Mouse (Mus musculus): ENCODE measurements around the gene Armt1.
A peak's percentile ranks its signal among the peaks of the same experiment; 100 is the strongest.

Gene Armt1

GRCm38 (mm10) chr10:4435416-4435815, 3.1 kb downstream of the Armt1 start:
- DNase-seq (ENCODE audit: low spot score), result no peak

GRCm38 (mm10) chr10:4456409-4456808, 24.1 kb downstream of the Armt1 start:
- DNase-seq (ENCODE audit: low spot score), result no peak

- no peak for DNase-seq (ENCODE audit: low spot score)
Measured at GRCm38 (mm10) chr10:4460201-4460600, 27.9 kb downstream of the Armt1 start.

DNA sequence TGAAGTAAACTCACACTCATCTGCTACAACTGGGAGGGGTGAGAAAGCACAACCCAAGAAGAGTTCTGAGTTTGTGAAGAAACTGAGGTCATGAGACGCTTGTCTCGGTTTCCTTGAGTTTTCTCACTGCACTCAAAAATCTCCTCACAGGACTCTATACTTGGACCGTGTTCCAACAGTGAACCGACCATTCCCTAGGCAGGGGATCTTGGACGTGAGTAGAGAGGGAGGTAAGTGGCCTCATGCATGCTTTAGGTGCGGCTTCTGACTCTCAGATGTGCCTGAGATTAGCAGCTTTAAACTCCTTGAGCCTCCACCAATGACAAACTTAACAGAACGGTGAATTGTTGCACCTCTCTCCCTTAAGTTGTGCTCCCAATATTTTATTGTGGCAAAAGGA, 33.5 kb downstream of the Armt1 start:
- DNase-seq (ENCODE audit: low spot score), result no peak

GRCm38 (mm10) chr10:4469406-4469805, 37.1 kb downstream of the Armt1 start:
- DNase-seq (ENCODE audit: low spot score), result no peak

GRCm38 (mm10) chr10:4473591-4473993, 41.3 kb downstream of the Armt1 start:
- DNase-seq (ENCODE audit: low spot score), result no peak

DNA sequence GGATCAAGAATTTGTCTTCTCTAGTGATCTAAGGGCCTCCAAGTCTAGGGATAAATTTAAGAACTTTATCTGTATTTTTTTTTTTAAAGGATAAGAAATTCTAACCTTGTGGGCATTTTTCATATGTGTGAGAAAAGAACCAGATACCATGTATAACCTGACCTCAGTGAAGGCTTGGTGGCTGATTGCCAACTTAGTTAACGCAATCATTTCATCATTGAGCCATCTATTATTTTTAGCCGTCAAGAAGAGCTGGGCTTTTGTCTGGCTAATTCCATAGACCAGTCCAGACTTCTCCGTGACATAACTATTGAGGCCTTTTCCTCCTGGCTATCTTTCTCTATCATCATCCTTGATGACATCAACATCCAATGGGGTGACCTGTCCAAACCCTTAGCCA, 43.2 kb downstream of the Armt1 start:
- DNase-seq (ENCODE audit: low spot score), result no peak

- no peak for DNase-seq (ENCODE audit: low spot score)
Measured at GRCm38 (mm10) chr10:4476604-4477003, 44.3 kb downstream of the Armt1 start.

- no peak for DNase-seq (ENCODE audit: low spot score)
Measured at GRCm38 (mm10) chr10:4480929-4481328, 48.7 kb downstream of the Armt1 start.

GRCm38 (mm10) chr10:4481695-4482094, 49.4 kb downstream of the Armt1 start:
- DNase-seq (ENCODE audit: low spot score), result no peak

DNA sequence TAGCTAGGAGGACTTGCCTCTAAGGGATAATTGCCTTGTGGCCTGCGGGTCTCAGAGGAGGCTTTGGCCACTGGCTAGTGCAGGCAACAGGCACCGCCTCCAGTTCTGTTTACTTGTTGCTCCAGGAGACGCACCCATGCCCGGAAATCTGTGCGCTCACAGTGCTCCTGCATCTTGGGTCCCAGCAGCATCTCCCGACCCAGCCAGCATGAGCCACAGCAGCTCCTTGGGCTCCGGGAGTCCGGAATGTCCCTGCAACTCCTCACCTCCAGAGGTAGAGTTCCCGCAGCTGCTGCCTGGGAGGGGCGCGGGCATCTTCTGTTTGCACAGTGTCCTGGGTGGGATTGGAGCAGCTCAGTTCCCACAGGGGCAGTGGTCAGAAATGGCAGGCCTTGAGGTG, 50.1 kb downstream of the Armt1 start, which contains the start of gene Ccdc170:
Gene Ccdc170 (plus strand): TSS at position 148 of the 400 bp plus-strand sequence.
- DNase-seq (ENCODE audit: low spot score), result peak; percentile 24

DNA sequence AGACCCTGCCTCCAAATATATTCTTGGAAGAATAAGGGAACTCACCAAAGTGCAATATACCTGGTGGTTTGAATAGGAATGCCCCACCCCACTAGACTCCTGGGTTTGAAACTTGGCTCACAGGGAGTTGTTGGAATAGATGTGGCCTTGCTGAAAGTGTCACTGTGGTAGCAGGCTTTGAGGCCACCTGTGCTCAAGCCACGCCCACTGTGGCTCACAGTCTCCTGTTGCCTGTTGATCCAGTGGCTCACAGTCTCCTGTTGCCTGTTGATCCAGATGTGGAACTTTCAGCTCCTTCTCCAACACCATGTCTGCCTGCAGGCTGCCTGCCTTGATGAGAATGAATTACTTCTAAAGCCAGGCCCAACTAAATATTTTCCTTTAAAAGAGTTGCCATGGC, 51.6 kb downstream of the Armt1 start:
- DNase-seq (ENCODE audit: low spot score), result no peak

DNA sequence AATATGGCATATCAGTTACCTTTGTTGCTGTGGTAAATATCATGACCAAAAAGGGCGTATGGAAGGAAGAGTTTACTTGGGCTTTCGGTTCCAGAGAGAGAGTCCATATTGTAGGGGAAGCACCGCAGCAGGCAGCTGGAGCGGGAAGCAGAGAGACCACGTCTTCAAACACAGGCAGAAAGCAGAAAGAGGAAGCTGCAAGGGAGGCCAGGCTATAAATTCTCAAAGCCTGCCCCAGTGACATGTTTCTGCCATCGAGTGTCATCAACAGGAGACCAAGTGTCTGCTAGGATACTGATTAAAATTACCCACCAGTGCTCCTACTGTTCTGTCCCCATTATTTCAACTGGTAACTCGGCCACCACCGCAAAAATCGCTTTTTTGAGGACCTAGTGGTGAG, 52.7 kb downstream of the Armt1 start:
- no peak for DNase-seq (ENCODE audit: low spot score)

- no peak for DNase-seq (ENCODE audit: low spot score)
Measured at GRCm38 (mm10) chr10:4489865-4490264, 57.6 kb downstream of the Armt1 start.

GRCm38 (mm10) chr10:4491281-4491680, 59.0 kb downstream of the Armt1 start:
- no peak for DNase-seq (ENCODE audit: low spot score)

- DNase-seq (ENCODE audit: low spot score), result no peak
Measured at GRCm38 (mm10) chr10:4492045-4492444, 59.8 kb downstream of the Armt1 start.

- no peak for DNase-seq (ENCODE audit: low spot score)
Measured at GRCm38 (mm10) chr10:4492909-4493308, 60.6 kb downstream of the Armt1 start.

DNA sequence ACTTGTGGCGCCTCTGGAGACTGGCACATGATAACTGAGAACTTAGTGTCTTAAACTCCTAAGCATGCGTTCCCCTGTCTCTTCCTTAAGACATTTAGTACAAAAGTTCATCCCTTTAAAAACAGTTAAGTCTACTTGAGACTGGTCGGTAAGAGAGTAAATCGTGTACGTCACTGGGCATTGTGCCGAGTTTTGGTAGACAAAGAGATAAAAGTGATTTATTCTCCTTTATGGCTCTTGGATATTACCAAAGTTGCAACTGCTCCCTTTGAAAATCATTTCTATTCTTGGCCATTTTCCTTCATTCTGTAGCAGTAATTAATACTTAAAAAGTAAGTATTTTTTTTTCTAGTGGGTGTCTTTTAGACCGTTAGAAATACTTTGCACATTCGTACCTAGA, 71.0 kb downstream of the Armt1 start:
- no peak for DNase-seq (ENCODE audit: low spot score)

Measured in retina, embryonic 14.5 days (tissue).